In the genomic region with DNA sequence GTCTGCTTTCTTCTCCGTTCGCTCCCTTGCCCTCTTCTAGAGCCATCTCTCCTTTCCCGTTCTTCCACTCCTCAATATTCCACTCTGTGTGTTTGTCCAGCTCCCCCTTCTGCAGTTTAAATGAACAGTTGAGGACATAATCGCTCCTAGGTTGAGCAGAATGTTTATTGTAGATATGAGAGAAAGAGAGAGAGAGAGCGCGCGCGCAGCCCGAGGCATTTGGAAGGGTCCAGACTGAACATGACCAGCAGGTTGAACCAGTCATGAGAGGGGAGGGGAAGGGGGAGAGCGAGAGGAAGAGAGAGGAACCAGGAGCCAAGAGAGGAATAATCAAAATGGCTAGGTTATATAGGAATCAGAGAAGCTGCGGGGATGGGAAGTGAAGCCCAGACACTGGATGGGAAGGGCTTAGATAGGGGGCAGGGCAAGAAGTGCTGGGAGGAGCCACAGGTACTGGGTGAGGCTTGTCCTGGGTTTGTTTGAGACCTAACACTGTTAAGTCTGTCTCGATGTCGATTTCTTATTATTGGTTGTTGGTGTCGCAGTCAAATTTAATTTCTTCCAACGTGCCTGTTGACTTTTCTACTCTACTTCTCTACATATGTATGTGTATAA, we compare ENCODE assay signal across 22 mouse cellular contexts. TPM values are rescaled to one million over a fixed set of nuclear protein-coding genes. Genes with fewer than 3 reads are reported as not detected.
A peak's percentile ranks its signal among the peaks of the same experiment; 100 is the strongest.
DNase-seq lines count a peak whose midpoint lies in the region; ATAC-seq and TF ChIP-seq lines count a peak whose summit lies in the region.
"Had no signal": no experiment of that assay in that cellular context is flagged by ENCODE, and none has a peak within 500 bp of the region (broad histone marks: within the 10 kb centered on the region; RNA-seq: fewer than 3 reads in every experiment).

No protein-coding gene starts in this region.

- ATAC-seq in lung, postnatal 0 days, result 0 out of 2 replicates have a peak, but pooled peaks have one; percentile 3
- no peak; the same call in 1 of the 2 replicates for ATAC-seq in intestine, embryonic 14.5 days (replicated peaks; ENCODE audit: low FRiP score, low TSS enrichment, low read depth)
- peak; percentile 56 for ATAC-seq in stomach, postnatal 0 days (ENCODE audit: low FRiP score, low TSS enrichment)
- no peak for ATAC-seq in midbrain, embryonic 11.5 days (ENCODE audit: low FRiP score)
- ATAC-seq: Patski had no signal

- peak overlapping the region; percentile 41 for H3K4me2 ChIP-seq in lung, postnatal 0 days (replicated peaks; ENCODE audit: low read depth, low read length)
- H3K4me2 ChIP-seq in intestine, embryonic 14.5 days (ENCODE audit: low read length), result 0 out of 2 replicates have a peak overlapping the region, but pooled peaks have one; percentile 17
- 0 out of 2 replicates have a peak overlapping the region, but pooled peaks have one; percentile 20 for H3K4me2 ChIP-seq in stomach, postnatal 0 days (replicated peaks; ENCODE audit: low read depth)
- no peak overlapping the region for H3K4me2 ChIP-seq in midbrain, embryonic 11.5 days
- H3K4me2 ChIP-seq: kidney, embryonic 15.5 days; limb, embryonic 13.5 days; midbrain, embryonic 12.5 days; neural tube, embryonic 13.5 days had no signal

- peak; percentile 29 for DNase-seq in lung, postnatal 0 days (ENCODE audit: low spot score)
- DNase-seq in lung, postnatal 10 days, result no peak
- DNase-seq in ES-CJ7 (ENCODE audit: low read depth, low spot score), result peak; percentile 21
- DNase-seq in intestine, embryonic 14.5 days (ENCODE audit: low spot score), result peak; percentile 58
- peak; percentile 74 for DNase-seq in stomach, postnatal 0 days (ENCODE audit: low spot score)
- no peak for DNase-seq in midbrain, embryonic 10.5 days (ENCODE audit: low spot score)
- no peak for DNase-seq in midbrain, embryonic 11.5 days (ENCODE audit: low spot score, missing footprints)
- DNase-seq: adrenal gland, postnatal 36 days; cerebellum, adult 18-20 months; cerebellum, postnatal 36 days; gastrocnemius, adult 2 months; right cerebral cortex, adult 18-20 months; thymus, adult 2 months had no signal

- no peaks in the 10 kb centered on the region for H3K27me3 ChIP-seq in lung, postnatal 0 days (replicated peaks; ENCODE audit: insufficient read depth, low read length)
- H3K27me3 ChIP-seq in intestine, embryonic 14.5 days (replicated peaks; ENCODE audit: control insufficient read depth, insufficient read depth, low read length), result no peaks in the 10 kb centered on the region
- no peaks in the 10 kb centered on the region for H3K27me3 ChIP-seq in stomach, postnatal 0 days (ENCODE audit: control insufficient read depth, insufficient read depth, low read length)
- no peaks in the 10 kb centered on the region for H3K27me3 ChIP-seq in midbrain, embryonic 10.5 days (ENCODE audit: low read depth, poor library complexity, severe bottlenecking)
- H3K27me3 ChIP-seq in midbrain, embryonic 11.5 days (ENCODE audit: control insufficient read depth, insufficient read depth, low read length), result no peaks in the 10 kb centered on the region
- H3K27me3 ChIP-seq: kidney, embryonic 15.5 days; limb, embryonic 13.5 days; midbrain, embryonic 12.5 days; neural tube, embryonic 13.5 days; Patski had no signal

- no peaks in the 10 kb centered on the region for H3K4me1 ChIP-seq in lung, postnatal 0 days (ENCODE audit: insufficient read depth, low read depth, low read length)
- H3K4me1 ChIP-seq in intestine, embryonic 14.5 days (replicated peaks; ENCODE audit: control insufficient read depth, insufficient read depth, low read length), result no peaks in the 10 kb centered on the region
- H3K4me1 ChIP-seq in stomach, postnatal 0 days (replicated peaks; ENCODE audit: control insufficient read depth, insufficient read depth), result no peaks in the 10 kb centered on the region
- peaks cover 8% of the 10 kb centered on the region; the same call in 1 of the 2 replicates for H3K4me1 ChIP-seq in midbrain, embryonic 10.5 days
- no peaks in the 10 kb centered on the region for H3K4me1 ChIP-seq in midbrain, embryonic 11.5 days (ENCODE audit: control insufficient read depth, insufficient read depth, low read length)
- H3K4me1 ChIP-seq: heart, embryonic 10.5 days; limb, embryonic 13.5 days; midbrain, embryonic 12.5 days had no signal

- no peak for TF ChIP-seq EP300 in lung, postnatal 0 days (IDR thresholded peaks at IDR 0.05)
- no peak for TF ChIP-seq EP300 in stomach, postnatal 0 days (optimal IDR thresholded peaks at IDR 0.05)

- H3K27ac ChIP-seq in lung, postnatal 0 days (ENCODE audit: low read length), result no peak overlapping the region
- H3K27ac ChIP-seq in intestine, embryonic 14.5 days (ENCODE audit: low read depth), result no peak overlapping the region
- no peak overlapping the region for H3K27ac ChIP-seq in stomach, postnatal 0 days (replicated peaks)
- no peak overlapping the region for H3K27ac ChIP-seq in midbrain, embryonic 10.5 days (replicated peaks)
- no peak overlapping the region for H3K27ac ChIP-seq in midbrain, embryonic 11.5 days (ENCODE audit: low read depth, low read length)
- H3K27ac ChIP-seq: gastrocnemius, adult 2 months; heart, embryonic 10.5 days; hindbrain, embryonic 10.5 days; kidney, embryonic 15.5 days; limb, embryonic 13.5 days; liver, embryonic 14.5 days; macrophage; midbrain, embryonic 12.5 days; neural tube, embryonic 13.5 days had no signal

- H3K4me3 ChIP-seq in lung, postnatal 0 days (ENCODE audit: low read depth, low read length), result no peak overlapping the region
- no peak overlapping the region for H3K4me3 ChIP-seq in intestine, embryonic 14.5 days (ENCODE audit: low read depth, low read length)
- no peak overlapping the region for H3K4me3 ChIP-seq in stomach, postnatal 0 days (ENCODE audit: low read depth, low read length)
- H3K4me3 ChIP-seq in midbrain, embryonic 10.5 days, result no peak overlapping the region
- H3K4me3 ChIP-seq in midbrain, embryonic 11.5 days (ENCODE audit: low read depth, low read length), result no peak overlapping the region
- H3K4me3 ChIP-seq: gastrocnemius, adult 2 months; heart, embryonic 10.5 days; hindbrain, embryonic 10.5 days; kidney, embryonic 15.5 days; limb, embryonic 13.5 days; midbrain, embryonic 12.5 days; neural tube, embryonic 13.5 days had no signal

- no peaks in the 10 kb centered on the region for H3K9me3 ChIP-seq in lung, postnatal 0 days (ENCODE audit: low read length)
- H3K9me3 ChIP-seq in intestine, embryonic 14.5 days (ENCODE audit: control insufficient read depth, low read length), result peaks cover 8% of the 10 kb centered on the region
- H3K9me3 ChIP-seq in stomach, postnatal 0 days (ENCODE audit: control insufficient read depth, low read length), result no peaks in the 10 kb centered on the region
- peaks cover 19% of the 10 kb centered on the region; the same call in 1 of the 2 replicates for H3K9me3 ChIP-seq in midbrain, embryonic 10.5 days (replicated peaks)
- H3K9me3 ChIP-seq in midbrain, embryonic 11.5 days (ENCODE audit: control insufficient read depth, low read length), result no peaks in the 10 kb centered on the region
- H3K9me3 ChIP-seq: heart, embryonic 10.5 days; neural tube, embryonic 13.5 days had no signal

- no peak overlapping the region for H3K9ac ChIP-seq in lung, postnatal 0 days (replicated peaks; ENCODE audit: low read depth)
- H3K9ac ChIP-seq in intestine, embryonic 14.5 days (ENCODE audit: low read length), result no peak overlapping the region
- no peak overlapping the region for H3K9ac ChIP-seq in stomach, postnatal 0 days (ENCODE audit: low read length)
- H3K9ac ChIP-seq in midbrain, embryonic 11.5 days (ENCODE audit: low read length), result no peak overlapping the region
- H3K9ac ChIP-seq: kidney, embryonic 15.5 days; limb, embryonic 13.5 days; liver, embryonic 14.5 days; midbrain, embryonic 12.5 days; neural tube, embryonic 13.5 days had no signal

- H3K36me3 ChIP-seq in lung, postnatal 0 days (ENCODE audit: insufficient read depth, low read length), result no peaks in the 10 kb centered on the region
- no peaks in the 10 kb centered on the region for H3K36me3 ChIP-seq in intestine, embryonic 14.5 days (ENCODE audit: control insufficient read depth, insufficient read depth, low read length)
- H3K36me3 ChIP-seq in stomach, postnatal 0 days (ENCODE audit: control insufficient read depth, insufficient read depth, low read length), result no peaks in the 10 kb centered on the region
- no peaks in the 10 kb centered on the region for H3K36me3 ChIP-seq in midbrain, embryonic 10.5 days
- H3K36me3 ChIP-seq in midbrain, embryonic 11.5 days (ENCODE audit: control insufficient read depth, insufficient read depth, low read length), result no peaks in the 10 kb centered on the region
- H3K36me3 ChIP-seq: heart, embryonic 10.5 days; hindbrain, embryonic 10.5 days; kidney, embryonic 15.5 days; limb, embryonic 13.5 days; midbrain, embryonic 12.5 days; neural tube, embryonic 13.5 days had no signal

- WGBS in lung, postnatal 0 days, result 53% methylated on average over 15 of the region's 15 CpGs
- 71% methylated on average over 15 of the region's 15 CpGs for WGBS in intestine, embryonic 14.5 days
- WGBS in stomach, postnatal 0 days, result 54% methylated on average over 15 of the region's 15 CpGs
- WGBS in midbrain, embryonic 10.5 days, result 84% methylated on average over 15 of the region's 15 CpGs
- 85% methylated on average over 15 of the region's 15 CpGs for WGBS in midbrain, embryonic 11.5 days

- no peak for TF ChIP-seq CTCF in lung, postnatal 0 days (IDR thresholded peaks at IDR 0.05)
- no peak for TF ChIP-seq CTCF in stomach, postnatal 0 days (IDR thresholded peaks at IDR 0.05; ENCODE audit: low read depth)

RNA-seq across cellular contexts. Expression of gene Rtl6, which starts 18.5 kb away (rescaled TPM):
- polyA plus RNA-seq in lung, postnatal 0 days (2015; fragmentation: Nextera tagmentation; extraction: Ambion mirVana), result 2.4 and 2.6 TPM in 2 replicates
- polyA plus RNA-seq in intestine, embryonic 14.5 days (2014; fragmentation: Nextera tagmentation; extraction: Ambion mirVana), result 8.9 and 9.0 TPM in 2 replicates
- 3.5 and 3.8 TPM in 2 replicates for polyA plus RNA-seq in stomach, postnatal 0 days (2015; fragmentation: Nextera tagmentation; extraction: Ambion mirVana)
- polyA plus RNA-seq in midbrain, embryonic 10.5 days (2016; fragmentation: Nextera tagmentation; extraction: Ambion mirVana), result 27.4 and 37.4 TPM in 2 replicates
- 19.6 and 20.3 TPM in 2 replicates for polyA plus RNA-seq in midbrain, embryonic 11.5 days (2014; fragmentation: Nextera tagmentation; extraction: Ambion mirVana)

Comparison
In these comparisons a context has a peak if more than half of its experiments do, and no peak if none do; other contexts are left out.
1. DNase-seq: peak in lung, postnatal 0 days (single experiment), ES-CJ7 (single experiment), intestine, embryonic 14.5 days (single experiment) and stomach, postnatal 0 days (single experiment); none in lung, postnatal 10 days (single experiment), midbrain, embryonic 10.5 days (single experiment) and midbrain, embryonic 11.5 days (single experiment).
2. ATAC-seq: peak in lung, postnatal 0 days (single experiment) and stomach, postnatal 0 days (single experiment); none in intestine, embryonic 14.5 days (single experiment) and midbrain, embryonic 11.5 days (single experiment).